Mouse (Mus musculus): ENCODE measurements around the gene Vash1. TPM values are rescaled to one million over a fixed set of nuclear protein-coding genes. Genes with fewer than 3 reads are reported as not detected.

The Vash1 gene
- polyA plus RNA-seq, 1 experiment from 2014 or later, result 27.4 TPM

GRCm38 (mm10) chr12:86687445-86687955 is 9.0 kb downstream of the Vash1 start:
- 83% methylated on average over 4 of the region's 4 CpGs for WGBS
- Histone ChIP-seq H3K27me3 (ENCODE audit: insufficient read depth, poor library complexity, severe bottlenecking) (no peaks in the 10 kb centered on the region), H3K27ac (peak overlapping the region; percentile 59), H3K4me1 (replicated peaks) (peaks cover 42% of the 10 kb centered on the region), H3K9me3 (no peaks in the 10 kb centered on the region), H3K36me3 (peaks cover 98% of the 10 kb centered on the region), H3K4me3 (no peak overlapping the region)
- DNase-seq (ENCODE audit: low spot score), result no peak

- no peak for DNase-seq (ENCODE audit: low spot score)
- Histone ChIP-seq H3K4me1 (replicated peaks) (peaks cover 36% of the 10 kb centered on the region), H3K27ac (peak overlapping the region; percentile 59), H3K9me3 (no peaks in the 10 kb centered on the region), H3K27me3 (ENCODE audit: insufficient read depth, poor library complexity, severe bottlenecking) (no peaks in the 10 kb centered on the region), H3K36me3 (peaks cover 98% of the 10 kb centered on the region), H3K4me3 (no peak overlapping the region)
- 85% methylated on average over 4 of the region's 4 CpGs for WGBS
Observed at GRCm38 (mm10) chr12:86687971-86688573, 9.6 kb downstream of the Vash1 start.

- WGBS, result 95% methylated on average over 27 of the region's 27 CpGs
- Histone ChIP-seq H3K27me3 (ENCODE audit: insufficient read depth, poor library complexity, severe bottlenecking) (no peaks in the 10 kb centered on the region), H3K4me1 (replicated peaks) (peaks cover 29% of the 10 kb centered on the region), H3K36me3 (peaks cover 95% of the 10 kb centered on the region), H3K4me3 (no peak overlapping the region), H3K9me3 (no peaks in the 10 kb centered on the region), H3K27ac (no peak overlapping the region)
- DNase-seq (ENCODE audit: low spot score), result no peak
Observed at GRCm38 (mm10) chr12:86688917-86689316, 10.4 kb downstream of the Vash1 start.

GRCm38 (mm10) chr12:86690700-86691485 is 12.4 kb downstream of the Vash1 start:
- no peak for DNase-seq (ENCODE audit: low spot score)
- peaks cover 95% of the 10 kb centered on the region for H3K36me3 ChIP-seq
- H3K9me3 ChIP-seq, result no peaks in the 10 kb centered on the region
- H3K27ac ChIP-seq, result peak overlapping the region; percentile 41; the same call in 1 of the 2 replicates
- H3K4me1 ChIP-seq (replicated peaks), result peaks cover 34% of the 10 kb centered on the region
- H3K4me3 ChIP-seq, result no peak overlapping the region
- no peaks in the 10 kb centered on the region for H3K27me3 ChIP-seq (ENCODE audit: insufficient read depth, poor library complexity, severe bottlenecking)
- WGBS, result 91% methylated on average over 12 of the region's 12 CpGs

- DNase-seq (ENCODE audit: low spot score), result no peak
Observed at GRCm38 (mm10) chr12:86692471-86693356, 14.2 kb downstream of the Vash1 start.

GRCm38 (mm10) chr12:86693389-86693788 is 14.9 kb downstream of the Vash1 start:
- Histone ChIP-seq H3K4me3 (no peak overlapping the region), H3K27ac (no peak overlapping the region), H3K9me3 (no peaks in the 10 kb centered on the region), H3K4me1 (replicated peaks) (peaks cover 18% of the 10 kb centered on the region), H3K27me3 (ENCODE audit: insufficient read depth, poor library complexity, severe bottlenecking) (no peaks in the 10 kb centered on the region), H3K36me3 (peaks cover 87% of the 10 kb centered on the region)
- DNase-seq (ENCODE audit: low spot score), result no peak

More at GRCm38 (mm10) chr12:86692471-86693356, 14.2 kb downstream of the Vash1 start:
- WGBS, result 76% methylated on average over 5 of the region's 5 CpGs
- H3K27ac ChIP-seq, result peak overlapping the region; percentile 54; the same call in 1 of the 2 replicates
- H3K9me3 ChIP-seq, result no peaks in the 10 kb centered on the region
- peaks cover 19% of the 10 kb centered on the region for H3K4me1 ChIP-seq (replicated peaks)
- no peak overlapping the region for H3K4me3 ChIP-seq
- no peaks in the 10 kb centered on the region for H3K27me3 ChIP-seq (ENCODE audit: insufficient read depth, poor library complexity, severe bottlenecking)
- H3K36me3 ChIP-seq, result peaks cover 94% of the 10 kb centered on the region

GRCm38 (mm10) chr12:86694441-86694840 is 15.9 kb downstream of the Vash1 start:
- no peak for DNase-seq (ENCODE audit: low spot score)
- H3K9me3 ChIP-seq, result no peaks in the 10 kb centered on the region
- no peaks in the 10 kb centered on the region for H3K27me3 ChIP-seq (ENCODE audit: insufficient read depth, poor library complexity, severe bottlenecking)
- H3K27ac ChIP-seq, result peak overlapping the region; percentile 40; the same call in 1 of the 2 replicates
- peaks cover 76% of the 10 kb centered on the region for H3K36me3 ChIP-seq
- peaks cover 28% of the 10 kb centered on the region for H3K4me1 ChIP-seq (replicated peaks)
- H3K4me3 ChIP-seq, result no peak overlapping the region
- WGBS, result 88% methylated on average over 1 of the region's 1 CpGs

- no peak for DNase-seq (ENCODE audit: low spot score)
- WGBS, result 72% methylated on average over 2 of the region's 2 CpGs
- Histone ChIP-seq H3K27me3 (ENCODE audit: insufficient read depth, poor library complexity, severe bottlenecking) (no peaks in the 10 kb centered on the region), H3K36me3 (peaks cover 49% of the 10 kb centered on the region), H3K27ac (peak overlapping the region; percentile 83; the same call in 1 of the 2 replicates), H3K4me3 (no peak overlapping the region), H3K9me3 (no peaks in the 10 kb centered on the region), H3K4me1 (replicated peaks) (peaks cover 58% of the 10 kb centered on the region)
Observed at GRCm38 (mm10) chr12:86697996-86698395, 19.5 kb downstream of the Vash1 start.

GRCm38 (mm10) chr12:86698537-86698936 is 20.0 kb downstream of the Vash1 start:
- no peaks in the 10 kb centered on the region for H3K27me3 ChIP-seq (ENCODE audit: insufficient read depth, poor library complexity, severe bottlenecking)
- no peaks in the 10 kb centered on the region for H3K9me3 ChIP-seq
- peaks cover 52% of the 10 kb centered on the region for H3K36me3 ChIP-seq
- 0 out of 2 replicates have a peak overlapping the region, but pooled peaks have one; percentile 21 for H3K4me3 ChIP-seq
- no peak for DNase-seq (ENCODE audit: low spot score)
- peaks cover 58% of the 10 kb centered on the region for H3K4me1 ChIP-seq (replicated peaks)
- peak overlapping the region; percentile 83 for H3K27ac ChIP-seq

- no peaks in the 10 kb centered on the region for H3K9me3 ChIP-seq
- DNase-seq (ENCODE audit: low spot score), result peak; percentile 36
- 0 out of 2 replicates have a peak overlapping the region, but pooled peaks have one; percentile 22 for H3K4me3 ChIP-seq
- 38% methylated on average over 19 of the region's 19 CpGs for WGBS
- H3K27ac ChIP-seq, result peak overlapping the region; percentile 83
- H3K36me3 ChIP-seq, result peaks cover 41% of the 10 kb centered on the region
- peaks cover 50% of the 10 kb centered on the region for H3K4me1 ChIP-seq (replicated peaks)
- no peaks in the 10 kb centered on the region for H3K27me3 ChIP-seq (ENCODE audit: insufficient read depth, poor library complexity, severe bottlenecking)
Observed at GRCm38 (mm10) chr12:86699965-86700926, 21.7 kb downstream of the Vash1 start.

- H3K27ac ChIP-seq, result peak overlapping the region; percentile 83
- H3K9me3 ChIP-seq, result no peaks in the 10 kb centered on the region
- no peaks in the 10 kb centered on the region for H3K27me3 ChIP-seq (ENCODE audit: insufficient read depth, poor library complexity, severe bottlenecking)
- peaks cover 34% of the 10 kb centered on the region for H3K36me3 ChIP-seq
- peaks cover 47% of the 10 kb centered on the region for H3K4me1 ChIP-seq (replicated peaks)
- 61% methylated on average over 4 of the region's 4 CpGs for WGBS
- no peak for DNase-seq (ENCODE audit: low spot score)
- H3K4me3 ChIP-seq, result no peak overlapping the region
Observed at GRCm38 (mm10) chr12:86700927-86701310, 22.4 kb downstream of the Vash1 start.
